Mouse (Mus musculus) gastrocnemius, postnatal 10 days (tissue): Measurements from ENCODE around the gene Fam13a. TPM values are rescaled to one million over a fixed set of nuclear protein-coding genes. Genes with fewer than 3 reads are reported as not detected.

ENCODE experiments used
- DNase-seq: peaks from one replicate; pipeline ENCODE4 v3.0.0; 2021; ENCODE audit warnings: mixed read lengths
- total RNA-seq, 2 experiments: library from RNA; stranded (reverse); gene quantifications; 2 replicates each; pipeline ENCODE4 v1.2.3; 2021

The Fam13a gene
- total RNA-seq, 2 experiments from 2014 or later: 9.7 to 9.9 TPM

DNA sequence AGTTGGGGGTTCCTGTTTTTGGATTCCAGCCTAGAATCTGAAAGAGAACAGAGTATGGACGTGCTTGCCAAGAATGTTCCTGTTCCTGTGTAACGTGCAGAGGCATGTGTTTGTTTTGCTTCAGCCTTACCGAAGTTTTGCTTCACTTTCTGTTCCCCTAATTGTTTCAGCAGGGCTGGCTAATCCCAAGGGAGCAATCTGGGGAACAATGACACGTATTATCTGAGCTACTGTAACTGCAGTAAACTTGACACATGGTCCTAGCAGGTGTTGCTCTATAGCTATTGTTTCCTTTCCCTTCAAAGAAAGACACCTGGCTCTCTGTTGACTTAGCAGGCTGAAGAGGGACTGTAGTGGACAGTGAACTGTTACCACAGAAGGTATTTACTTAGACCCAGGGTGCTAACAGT, 25.3 kb downstream of the Fam13a start:
- no peak for DNase-seq

DNA sequence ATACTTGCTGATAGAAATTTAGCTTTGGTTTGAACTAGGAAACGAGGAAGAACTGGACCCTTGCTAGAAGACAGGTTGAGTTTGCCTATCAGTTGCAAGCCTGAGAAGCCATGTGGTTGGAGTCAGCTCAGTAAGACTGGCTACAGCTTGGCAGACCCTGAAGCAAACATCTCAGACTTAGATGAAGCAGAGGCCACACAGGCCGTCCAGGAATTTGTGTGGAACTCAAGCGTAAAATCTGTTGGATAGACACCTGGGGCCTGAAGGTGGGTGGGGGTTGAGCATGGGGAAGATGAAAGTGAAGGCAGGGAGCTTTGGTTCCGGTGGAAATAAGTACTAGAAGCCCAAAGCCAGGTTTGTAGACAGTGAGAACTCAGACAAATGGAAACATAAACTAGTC, 25.8 kb downstream of the Fam13a start:
- no peak for DNase-seq

DNA sequence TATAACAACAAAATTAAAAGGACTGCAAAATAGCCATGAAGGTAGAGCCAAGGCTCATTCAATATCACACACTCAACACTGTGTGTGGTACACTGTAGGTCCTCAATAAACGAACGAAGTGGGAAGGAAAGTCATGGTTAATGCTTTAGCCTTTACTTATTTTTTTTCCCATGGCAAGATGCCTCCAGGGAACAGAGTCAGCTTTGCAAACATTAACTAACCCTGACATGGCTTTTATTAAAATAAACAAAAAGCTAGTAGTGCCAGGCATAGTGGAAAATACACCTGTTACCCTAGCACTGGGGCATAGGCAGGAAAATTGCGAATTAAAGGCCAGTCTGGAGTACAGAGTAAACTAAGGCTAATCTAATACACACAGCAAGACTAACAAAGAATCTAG, 35.2 kb downstream of the Fam13a start:
- no peak for DNase-seq

DNA sequence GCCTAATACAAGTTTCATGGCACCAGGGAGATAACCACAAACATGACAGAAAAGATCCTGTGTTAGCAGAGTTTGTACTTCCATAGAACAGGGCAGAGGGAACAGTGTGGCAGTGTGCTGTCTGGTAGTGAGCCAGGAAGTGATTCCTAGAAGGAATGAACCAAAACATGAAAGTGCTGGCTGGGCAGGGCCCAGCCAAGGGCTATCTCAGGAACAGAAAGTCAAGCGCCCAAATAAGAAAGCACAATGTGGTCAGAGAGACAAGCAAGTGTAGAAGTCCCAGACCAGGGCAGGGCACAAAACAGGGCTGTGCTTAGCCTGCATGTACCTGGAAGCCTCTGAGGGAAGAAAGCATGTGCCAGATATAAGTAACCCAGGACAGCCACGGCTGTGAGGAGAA, 35.6 kb downstream of the Fam13a start:
- no peak for DNase-seq

DNA sequence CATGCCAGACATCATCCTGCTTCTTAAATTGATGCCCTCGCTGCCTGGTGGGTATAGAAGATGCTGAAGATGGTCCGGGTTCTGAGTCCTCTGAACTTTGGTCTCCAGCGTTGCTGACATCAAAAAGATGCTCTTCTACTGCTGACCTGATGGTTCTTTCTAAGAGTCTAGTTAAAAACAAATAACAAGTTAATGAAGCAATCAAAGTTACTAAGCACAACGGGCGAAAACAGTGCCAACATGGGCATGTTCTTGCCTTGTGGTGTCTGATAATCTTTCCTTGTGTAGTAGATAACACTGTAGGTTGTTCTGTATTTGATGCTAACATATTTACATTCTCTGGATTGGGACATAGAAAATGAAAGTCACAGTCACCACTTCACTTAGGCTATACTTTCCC, 37.2 kb downstream of the Fam13a start:
- DNase-seq: no peak

DNA sequence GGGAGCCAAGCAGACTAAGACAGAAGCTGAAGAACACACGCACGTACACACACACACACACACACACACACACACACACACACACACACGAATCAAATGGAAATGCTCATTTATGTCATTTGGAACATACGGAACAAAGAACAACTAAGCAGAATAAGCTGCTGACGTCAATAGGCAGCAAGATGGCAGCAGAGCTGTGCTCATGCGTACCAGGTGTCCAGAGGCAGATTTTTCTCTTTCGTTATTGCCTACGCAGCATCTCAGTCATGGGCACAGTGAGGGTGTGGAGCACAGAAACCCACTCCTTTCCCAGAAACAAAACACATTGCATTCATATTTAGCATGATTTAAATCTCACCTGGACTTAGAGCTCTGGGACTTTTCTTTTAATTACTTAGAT, 39.2 kb downstream of the Fam13a start:
- no peak for DNase-seq

DNA sequence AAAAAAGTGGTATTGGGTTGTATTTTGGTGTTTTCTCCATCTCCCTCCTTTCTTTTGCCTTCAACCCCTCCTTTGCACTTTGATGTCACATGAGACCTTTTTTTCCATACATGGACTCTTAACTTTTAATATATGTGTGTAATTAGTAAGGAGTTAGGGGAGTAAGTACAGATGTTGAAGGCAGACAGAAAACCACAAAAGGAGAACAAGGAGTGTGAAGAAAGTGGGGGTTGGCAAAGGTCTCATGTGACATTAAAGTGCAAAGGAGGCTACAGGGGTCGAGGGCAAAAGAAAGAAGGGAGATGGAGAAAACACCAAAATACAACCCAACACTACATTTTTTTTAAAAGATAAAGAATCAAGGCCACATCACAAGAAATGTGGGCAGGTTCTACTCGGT, 49.1 kb downstream of the Fam13a start:
- DNase-seq: no peak

DNA sequence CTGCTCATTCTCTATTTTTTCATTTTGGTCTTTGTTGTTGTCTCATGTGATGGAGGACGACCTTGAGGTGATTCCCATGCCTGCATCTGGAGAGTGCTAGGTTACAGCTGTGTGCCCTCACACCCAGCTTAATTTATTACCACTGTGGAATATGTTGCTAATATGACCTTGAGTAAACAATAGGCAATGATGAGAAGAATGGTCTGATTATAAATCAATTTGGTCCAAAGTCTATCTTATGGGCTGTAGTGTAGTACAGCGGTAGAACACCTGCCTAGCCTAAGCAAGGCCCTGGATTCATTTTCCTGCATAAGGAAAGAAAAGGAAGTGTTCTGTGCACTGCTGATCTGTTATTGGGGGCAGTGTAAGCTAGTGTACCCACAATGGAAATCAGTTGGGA, 49.9 kb downstream of the Fam13a start:
- DNase-seq: no peak

DNA sequence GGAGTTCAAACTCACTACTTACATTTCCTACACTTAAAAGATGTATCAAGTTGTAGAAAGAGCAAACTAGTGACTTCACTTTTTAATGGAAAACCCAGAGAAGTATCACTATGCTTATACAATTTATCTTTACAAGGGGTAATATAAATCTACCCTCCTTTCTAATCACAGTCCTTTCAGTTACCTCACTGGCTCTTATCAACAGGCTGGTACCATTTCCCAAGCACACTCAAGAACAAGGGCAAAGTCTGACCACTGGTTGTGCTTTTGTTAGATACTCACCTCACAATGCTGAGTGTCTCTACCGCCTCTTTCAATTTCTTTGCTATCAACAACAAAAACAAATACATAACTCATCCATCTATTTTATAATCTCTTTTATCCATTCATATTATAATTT, 51.5 kb downstream of the Fam13a start:
- no peak for DNase-seq

DNA sequence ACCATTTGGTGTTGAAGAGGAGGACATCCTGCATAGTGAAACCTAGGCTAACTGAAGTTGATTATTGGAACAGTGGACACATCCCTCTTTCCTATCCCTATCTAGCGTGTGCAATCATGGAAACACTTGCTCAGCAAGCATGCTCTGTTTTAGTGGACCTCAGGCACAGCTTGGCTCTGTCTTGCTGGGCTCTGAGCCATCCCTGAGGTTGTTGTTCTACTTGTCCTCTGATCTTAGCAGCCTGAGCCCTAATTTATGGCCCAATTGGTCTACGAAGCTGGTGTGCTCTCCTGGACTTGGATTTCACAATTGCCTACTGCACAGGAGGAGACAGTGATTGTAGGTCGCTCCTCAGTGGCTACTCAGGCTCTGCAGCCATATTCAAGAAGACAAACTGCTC, 56.1 kb downstream of the Fam13a start:
- no peak for DNase-seq

DNA sequence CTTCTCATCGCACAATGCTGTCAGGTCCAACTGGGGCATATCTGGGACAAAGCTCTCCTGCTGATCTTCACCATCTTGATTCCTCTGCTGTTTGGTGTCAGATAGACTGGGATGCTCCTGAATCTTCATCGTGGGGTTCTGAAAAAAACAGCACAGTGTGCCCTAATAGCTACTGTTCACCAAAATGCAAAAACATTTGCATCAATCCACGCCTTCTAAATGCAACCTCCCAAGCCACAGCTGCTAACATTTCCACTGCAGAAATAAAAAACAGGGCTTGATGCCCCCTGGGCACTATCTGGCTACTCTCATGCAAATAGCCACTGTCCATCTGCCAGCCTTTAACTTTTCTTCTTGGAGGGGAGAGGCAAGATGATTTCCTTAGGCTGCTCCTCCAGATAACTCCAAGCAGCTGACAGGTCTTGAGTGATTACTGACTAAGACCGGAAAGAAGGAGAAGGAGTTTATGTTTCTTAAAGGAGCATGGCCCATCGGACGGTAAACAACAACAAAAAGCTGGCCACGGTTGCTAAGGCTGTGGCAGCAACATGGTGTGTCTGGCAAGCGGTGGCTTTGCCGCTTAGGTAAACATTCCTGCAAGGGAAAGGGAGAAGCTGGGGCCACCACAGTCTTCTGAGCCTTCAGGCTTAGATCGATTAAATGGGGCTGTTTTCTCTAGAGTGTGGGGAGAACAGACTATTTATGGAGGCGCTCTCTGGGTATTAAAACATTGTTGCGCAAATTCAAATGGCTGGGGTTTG, 59.1 kb downstream of the Fam13a start:
- DNase-seq: no peak

DNA sequence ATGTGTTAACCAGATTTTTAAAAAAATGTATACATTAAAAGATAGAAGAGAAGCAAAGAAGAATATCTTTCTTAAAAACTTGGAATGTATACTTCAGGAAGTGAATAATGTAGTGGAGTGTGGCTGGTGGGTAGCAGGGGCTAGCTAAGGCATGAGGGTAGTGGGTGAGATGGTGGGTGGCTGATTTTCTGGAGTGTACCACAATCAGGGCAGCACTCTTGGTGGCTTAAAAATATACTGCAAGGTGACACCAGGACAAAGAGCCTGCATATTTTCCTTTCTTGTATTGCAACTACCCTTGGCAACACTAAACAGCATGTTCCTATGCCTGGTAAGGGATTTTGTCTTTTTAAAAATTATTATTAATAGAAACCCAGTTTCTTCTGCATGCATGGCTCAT, 59.8 kb downstream of the Fam13a start:
- DNase-seq: no peak

DNA sequence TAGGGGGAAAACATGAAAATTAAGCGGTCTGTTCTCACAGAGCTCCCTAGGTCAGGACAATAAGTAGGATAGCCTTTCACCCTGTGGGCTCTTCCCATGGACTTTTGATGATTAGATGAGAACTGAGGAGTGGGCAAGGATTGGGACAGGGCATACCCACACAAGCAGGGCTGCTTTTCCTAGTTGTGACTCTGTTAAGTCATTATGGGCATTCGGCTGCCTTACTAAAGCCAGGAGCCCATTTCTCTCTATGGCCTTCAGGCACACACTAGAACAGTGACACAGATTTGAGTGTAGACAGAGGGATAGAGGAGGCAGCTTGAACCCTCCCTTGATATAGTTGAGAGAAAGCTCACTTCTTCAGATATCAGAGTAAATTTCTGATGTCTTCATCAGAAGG, 60.3 kb downstream of the Fam13a start:
- DNase-seq: no peak

DNA sequence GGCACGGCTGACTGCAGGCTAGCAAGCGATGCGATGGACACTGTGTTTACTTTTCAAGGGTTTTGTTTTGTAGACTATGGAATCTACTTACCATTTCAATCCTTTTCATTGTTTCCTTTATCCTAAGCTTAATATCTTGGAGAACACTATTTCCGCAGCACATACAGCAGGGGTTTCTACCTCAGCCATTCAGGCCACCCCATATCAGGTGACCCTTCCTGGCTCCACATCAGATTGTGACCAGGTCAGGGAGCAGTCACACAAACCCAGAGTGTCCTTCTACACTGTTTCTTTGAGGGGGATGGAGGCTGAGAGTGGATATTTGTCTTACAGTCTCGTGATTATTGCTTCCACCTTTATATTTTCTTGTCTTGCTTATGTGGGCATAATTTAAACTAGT, 61.7 kb downstream of the Fam13a start:
- DNase-seq: no peak

DNA sequence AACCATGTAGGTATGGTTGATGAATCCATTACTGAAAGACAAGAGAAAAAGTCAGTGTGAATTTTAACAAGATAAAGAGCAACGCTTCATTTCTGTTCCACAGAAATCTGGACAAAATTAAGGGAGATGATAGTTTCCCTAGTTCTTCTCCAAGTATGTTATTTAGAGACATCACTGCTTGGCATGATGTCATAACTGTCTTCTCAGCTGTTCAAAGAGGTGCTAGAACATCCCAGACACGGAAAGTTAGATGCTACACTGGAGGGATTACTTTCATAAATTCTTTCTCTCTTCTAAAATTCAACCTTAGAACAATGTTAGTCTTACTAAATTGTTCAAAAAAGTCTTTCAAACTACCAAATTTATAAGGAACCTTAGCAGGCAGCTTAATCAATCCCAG, 63.8 kb downstream of the Fam13a start:
- no peak for DNase-seq

DNA sequence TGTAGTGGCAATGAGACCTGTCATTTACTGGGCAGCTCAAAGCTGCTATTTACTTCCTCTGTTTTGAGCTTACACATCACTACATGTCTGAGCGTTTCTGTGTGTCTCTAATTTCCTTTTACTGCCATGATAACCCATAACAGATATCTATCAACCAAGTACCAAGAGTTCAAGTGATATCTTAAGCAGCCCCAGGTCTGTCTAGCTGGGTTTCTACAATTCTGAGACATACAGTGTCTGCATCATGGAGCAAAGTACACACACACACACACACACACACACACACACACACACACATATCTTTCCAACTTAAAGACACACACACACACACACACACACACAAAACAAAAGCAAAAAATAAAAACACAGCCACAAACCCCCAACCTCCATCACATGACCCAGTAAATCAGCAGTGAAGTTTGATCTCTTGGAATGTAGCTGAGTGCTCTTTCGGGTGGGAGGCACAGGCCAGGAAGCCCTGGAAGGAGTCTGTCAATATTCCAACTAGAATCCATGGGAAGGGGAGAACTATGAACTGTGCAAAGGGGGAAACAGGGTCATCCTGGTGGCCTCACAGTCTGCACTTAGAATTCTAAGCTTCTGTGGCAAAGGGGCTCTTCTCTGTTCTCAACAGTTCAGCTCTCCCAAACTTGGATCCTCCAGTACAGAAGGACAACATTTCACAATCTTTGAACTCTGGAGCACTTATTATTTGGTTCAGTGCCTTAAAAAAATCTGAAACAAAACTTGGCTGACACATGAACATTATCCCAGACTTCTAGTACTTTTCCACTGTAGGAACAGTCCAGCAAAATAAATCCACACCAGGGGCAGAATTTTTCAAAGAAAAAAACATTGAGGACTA, 73.0 kb downstream of the Fam13a start:
- no peak for DNase-seq

DNA sequence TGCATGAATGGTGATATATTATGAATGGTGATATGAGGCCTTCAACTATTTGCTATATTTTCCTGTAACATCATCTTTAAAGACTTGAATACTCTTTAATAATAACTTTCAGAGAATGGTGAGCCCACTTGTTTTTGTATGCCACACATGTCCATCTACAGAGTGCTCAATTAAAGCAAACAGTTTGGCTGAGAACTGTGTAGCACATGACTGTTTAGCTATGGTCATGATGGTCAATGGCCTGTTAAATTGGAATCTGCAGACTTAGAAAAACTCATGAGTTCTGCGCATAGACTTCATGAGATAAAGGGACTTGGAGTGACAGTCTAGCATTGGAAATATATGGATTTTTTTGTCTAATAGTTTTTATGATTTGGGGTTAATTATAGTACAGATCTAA, 73.9 kb downstream of the Fam13a start:
- DNase-seq: no peak

DNA sequence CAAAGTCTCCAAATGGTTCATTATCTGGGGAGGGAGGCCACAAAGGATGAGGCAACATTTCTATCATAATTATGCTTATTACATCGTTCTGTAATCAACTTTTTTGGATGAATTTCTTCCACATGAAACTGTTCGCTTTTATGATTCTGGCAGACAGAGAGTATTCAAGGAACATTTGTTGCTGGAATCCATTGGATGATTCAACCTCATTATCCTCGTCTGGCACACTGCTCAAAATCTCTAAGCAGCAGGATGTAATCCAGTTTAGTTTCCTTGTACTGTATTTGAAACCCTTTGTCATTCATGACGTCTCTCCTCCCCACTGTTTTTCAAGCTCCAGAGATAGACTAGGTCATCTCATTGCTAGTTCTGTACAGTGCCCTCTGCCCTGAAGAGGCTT, 77.5 kb downstream of the Fam13a start:
- no peak for DNase-seq

DNA sequence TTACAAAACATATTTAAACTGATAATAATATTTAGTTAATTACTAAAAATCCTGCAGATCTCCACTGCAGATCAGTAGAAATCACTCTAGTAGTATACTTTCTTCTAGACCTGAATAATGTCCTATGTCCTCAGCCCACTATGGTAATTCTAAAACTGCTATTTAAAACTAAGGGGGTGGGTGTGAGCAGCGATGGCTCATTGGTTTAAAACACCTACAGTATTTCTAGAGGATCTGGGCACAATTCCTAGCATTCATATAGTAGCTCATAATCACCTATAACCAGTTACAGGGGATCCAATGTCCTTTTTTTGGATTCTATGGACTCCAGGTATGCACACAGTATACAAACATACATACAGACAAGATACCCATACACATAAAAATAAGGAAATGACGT, 78.1 kb downstream of the Fam13a start:
- no peak for DNase-seq

DNA sequence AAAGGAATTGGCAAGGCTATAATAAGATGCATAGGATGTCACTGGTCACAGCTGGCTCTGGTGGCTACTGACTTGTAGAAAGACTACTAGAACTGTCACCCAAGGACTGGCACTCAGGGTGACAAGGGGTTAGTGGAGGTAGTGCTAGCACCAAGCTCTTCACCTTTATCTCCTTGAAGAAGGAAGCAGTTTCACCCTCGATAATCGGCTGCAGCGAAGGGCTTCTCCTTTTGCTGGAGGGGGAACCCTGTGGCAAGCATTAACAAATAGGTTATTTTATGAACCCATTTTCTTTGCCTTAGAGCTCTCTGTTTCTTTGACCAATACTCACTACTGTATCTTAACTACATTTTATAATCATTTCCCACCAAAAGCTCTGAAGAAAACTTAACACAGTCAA, 80.4 kb downstream of the Fam13a start:
- no peak for DNase-seq

DNA sequence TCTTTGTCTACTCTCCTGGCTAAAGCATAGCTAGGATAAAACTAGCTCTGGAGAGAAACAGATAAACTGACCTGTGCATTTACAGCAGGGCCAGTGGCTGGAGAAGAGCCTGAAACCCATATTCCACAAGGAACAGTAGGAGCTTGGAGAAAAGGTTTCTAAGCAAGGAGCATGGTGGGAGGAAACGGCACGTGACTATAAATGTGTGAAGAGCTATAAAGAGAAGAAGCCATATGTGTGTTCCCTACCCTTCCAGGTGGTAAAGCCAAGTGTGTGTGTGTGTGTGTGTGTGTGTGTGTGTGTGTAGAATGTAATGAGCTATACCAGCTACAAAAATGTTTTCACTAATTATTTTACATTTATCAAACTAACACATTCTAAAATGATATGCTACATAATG, 82.1 kb downstream of the Fam13a start:
- DNase-seq: no peak

DNA sequence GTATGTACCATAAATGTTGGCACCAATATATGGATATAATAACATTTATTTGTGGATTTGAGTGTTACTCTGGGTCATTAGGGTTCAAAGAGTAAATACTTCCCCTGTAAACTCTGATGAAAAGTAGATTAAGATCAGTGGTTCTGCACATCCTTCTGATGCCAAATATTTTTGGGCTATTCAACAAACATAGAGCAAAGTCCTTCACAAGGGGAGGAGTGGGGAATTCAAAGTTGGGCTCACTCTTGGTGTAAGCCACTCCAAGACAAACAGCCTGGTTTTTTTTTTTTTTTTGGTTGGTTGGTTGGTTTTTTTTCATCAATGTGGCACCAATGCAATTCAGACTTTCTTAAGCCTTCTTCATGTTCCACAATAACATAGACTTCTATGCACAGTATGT, 86.6 kb downstream of the Fam13a start:
- no peak for DNase-seq

DNA sequence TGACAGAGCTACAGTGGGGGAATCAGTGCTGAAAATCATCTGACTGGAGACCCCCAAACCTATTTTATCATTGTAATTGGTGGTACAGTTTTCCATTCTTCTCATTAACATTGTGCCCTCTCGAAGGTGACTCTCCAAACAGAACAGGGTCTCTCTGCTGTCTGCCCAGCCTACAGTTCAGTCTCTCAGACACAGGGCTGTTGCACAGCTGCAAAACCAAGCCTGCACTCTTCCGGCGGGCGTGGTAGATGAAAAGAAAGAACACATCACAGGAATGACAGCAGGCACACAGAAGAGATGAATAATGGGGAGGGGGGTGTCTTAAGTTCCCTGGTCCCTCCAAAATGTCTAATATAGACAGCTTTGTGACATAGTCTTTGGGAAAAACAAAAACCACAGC, 90.2 kb downstream of the Fam13a start:
- no peak for DNase-seq
